Mouse (Mus musculus): Measurements from ENCODE around the gene Abca8a.

GRCm38 (mm10) chr11:109990256-109990655, 105.5 kb downstream of the Abca8a start:
- no peak for TF ChIP-seq ETS1 (IDR thresholded peaks at IDR 0.05; ENCODE audit: low read depth, low read length)
- no peak for TF ChIP-seq TAL1 (IDR thresholded peaks at IDR 0.05; ENCODE audit: low read length)
- TF ChIP-seq POLR2A (IDR thresholded peaks at IDR 0.05; ENCODE audit: control insufficient read depth in 1 of 2, insufficient read depth in 1 of 2, low read depth in 1 of 2, low read length in 2 of 2, poor library complexity in 1 of 2), result no peak
- TF ChIP-seq UBTF (IDR thresholded peaks at IDR 0.05; ENCODE audit: borderline replicate concordance, insufficient read depth, low read depth, low read length), result no peak
